Mouse (Mus musculus) embryonic fibroblast, embryonic 13.5 days (primary cell): ENCODE results near the gene Smad6.

Experiments
- CTCF ChIP-seq: IDR thresholded peaks from 2 replicates; pipeline ENCODE4 v1.5.1; 2011; ENCODE audit warnings: mild to moderate bottlenecking, control low read depth, low read length, moderate library complexity, borderline replicate concordance; ENCODE audit not compliant: insufficient read depth
- POLR2A ChIP-seq: IDR thresholded peaks from 2 replicates; pipeline ENCODE4 v1.6.1; 2011; ENCODE audit warnings: low read depth, mild to moderate bottlenecking, control low read depth, low read length, moderate library complexity

GRCm38 (mm10) chr9:64002981-64003380 is 18.9 kb downstream of the Smad6 start:
- TF ChIP-seq POLR2A = no peak
- TF ChIP-seq CTCF = no peak
